Mouse (Mus musculus): ENCODE measurements at regions not wholly inside any gene's neighbourhood (a gene's known extent, or its start where the extent isn't known, plus 50 kb on each side); places are given as distances from the start of the nearest gene placed in this dataset.

DNA sequence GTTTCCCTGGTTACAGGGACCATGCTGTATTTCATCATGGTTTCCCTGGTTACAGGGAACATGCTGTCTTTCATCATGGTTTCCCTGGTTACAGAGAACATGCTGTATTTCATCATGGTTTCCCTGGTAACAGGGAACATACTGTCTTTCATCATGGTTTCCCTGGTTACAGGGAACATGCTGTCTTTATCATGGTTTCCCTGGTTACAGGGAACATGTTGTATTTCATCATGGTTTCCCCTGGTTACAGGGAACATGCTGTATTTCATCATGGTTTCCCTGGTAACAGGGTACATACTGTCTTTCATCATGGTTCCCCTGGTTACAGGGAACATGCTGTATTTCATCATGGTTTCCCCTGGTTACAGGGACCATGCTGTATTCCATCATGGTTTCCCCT is 1579.5 kb downstream of the 4930444P10Rik start:
- intact Hi-C loops (cut with DNase I) = no loop called here
- DNase-seq = no peak

DNA sequence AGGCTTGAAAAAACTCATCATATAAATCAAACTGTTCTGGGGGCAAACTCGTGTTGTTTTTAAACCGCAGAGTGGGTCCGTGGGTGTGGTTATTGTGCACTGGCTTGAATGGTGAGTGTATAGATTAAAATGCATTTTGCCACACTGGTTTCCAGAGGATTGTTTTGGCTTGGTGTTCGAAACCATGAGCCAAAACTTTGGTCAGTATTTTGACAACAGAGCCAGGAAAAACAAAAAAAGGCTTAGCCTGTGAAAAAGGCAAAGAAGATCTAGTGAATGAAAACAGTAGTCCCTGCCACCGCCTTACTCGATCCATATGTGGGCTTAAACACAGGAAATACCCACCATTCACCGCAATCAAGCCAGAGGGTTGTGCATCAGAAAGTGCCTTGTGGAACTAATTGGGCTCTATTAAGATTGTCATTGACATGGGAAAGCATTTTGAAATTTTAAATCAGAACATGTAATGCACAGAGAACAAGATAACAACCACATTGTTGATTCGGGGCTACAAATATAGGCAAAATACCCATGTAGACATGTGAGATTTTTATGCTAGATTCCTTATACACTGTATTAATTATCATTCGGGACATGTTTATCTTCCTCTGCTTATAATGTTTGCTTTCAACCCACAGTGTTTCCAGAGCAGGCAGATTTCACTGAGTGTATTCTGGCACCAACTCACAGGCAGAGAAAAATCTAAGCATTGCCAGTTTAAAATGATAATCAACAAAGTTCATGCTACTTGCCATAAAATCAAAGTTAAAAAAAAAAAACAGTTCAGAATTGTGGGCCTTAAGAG is 1580.4 kb downstream of the 4930444P10Rik start:
- DNase-seq = no peak
- intact Hi-C loops (cut with DNase I) = no loop called here

DNA sequence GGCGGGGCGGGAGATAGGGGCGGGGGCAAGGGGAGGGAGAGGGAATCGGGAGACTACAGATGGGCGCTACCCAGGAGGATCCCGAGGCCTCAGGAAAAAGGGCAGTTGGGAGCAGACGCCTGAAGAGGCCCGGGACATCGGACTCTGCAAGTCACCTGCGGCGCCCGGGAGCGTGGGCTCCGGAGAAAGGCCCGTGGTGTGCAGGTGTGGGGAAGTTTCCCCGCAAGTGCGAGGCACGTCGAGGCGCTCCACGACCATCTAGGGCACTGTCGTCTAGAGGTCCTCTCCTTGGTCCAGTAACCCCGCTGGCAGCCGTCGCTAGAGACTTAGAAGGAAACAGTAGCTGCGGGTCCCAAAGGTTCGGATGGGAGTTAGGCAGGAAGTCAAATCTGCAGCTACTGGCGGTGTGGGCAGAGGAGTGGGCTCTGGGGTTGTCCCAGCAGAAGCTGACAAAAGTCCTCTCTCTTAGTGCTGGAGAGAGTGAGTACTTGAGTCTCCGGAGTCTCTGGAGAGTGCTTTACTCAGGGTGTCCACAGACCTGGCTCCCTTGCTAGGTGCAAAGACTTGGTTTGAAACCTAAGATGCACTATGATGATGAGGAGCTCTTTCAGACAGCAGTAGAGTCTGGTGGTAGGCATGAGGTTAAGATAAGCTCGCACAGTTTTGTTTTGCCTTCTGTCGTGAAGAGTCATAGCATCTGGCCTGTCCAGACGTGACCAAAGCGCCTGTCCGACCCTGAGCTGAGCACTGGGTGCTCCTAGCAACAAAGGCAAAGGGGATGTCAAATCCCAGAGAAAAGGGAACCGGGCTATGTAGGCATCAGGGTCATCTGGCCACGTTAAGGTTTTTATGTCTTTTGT is 1586.1 kb downstream of the 4930444P10Rik start:
- no peak for DNase-seq
- intact Hi-C loops (cut with DNase I) = loop anchor here (5.0 kb wide), 1 partner anchor 200 kb away; no protein-coding TSS in a partner anchor

DNA sequence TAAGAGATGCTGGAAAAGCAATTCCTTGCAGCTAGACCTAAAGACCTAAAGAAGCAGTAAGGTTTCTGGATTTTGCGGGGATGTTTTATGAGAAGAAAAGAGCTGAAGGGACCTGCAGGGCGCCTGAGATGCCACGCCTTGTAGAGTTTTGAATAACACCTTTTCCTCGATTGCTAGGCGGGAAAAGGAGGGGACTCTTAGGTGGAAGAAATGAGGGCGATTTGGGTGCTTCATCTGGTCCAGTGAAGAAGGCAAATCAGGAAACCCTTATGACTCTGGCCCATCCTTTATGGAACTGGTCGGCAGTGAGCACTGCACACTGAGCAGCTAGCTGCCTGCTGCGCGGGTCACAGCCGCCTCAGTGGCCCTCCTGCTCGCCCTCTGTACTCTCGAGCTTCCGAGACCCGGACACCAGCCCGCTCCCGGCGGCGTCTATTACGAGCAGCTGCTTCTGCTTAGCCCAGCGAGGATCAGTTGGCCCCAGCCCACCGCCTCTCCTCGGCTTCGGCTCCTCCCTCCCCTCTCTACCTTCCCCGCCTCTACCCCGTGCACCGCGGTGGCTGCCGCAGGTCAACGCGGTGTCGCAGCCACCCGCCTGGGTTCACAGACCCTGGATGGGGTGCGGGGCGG is 1586.8 kb downstream of the 4930444P10Rik start:
- DNase-seq = peak; percentile 3 to 11
- intact Hi-C loops (cut with DNase I) = loop anchor here (5.0 kb wide), 1 partner anchor 199 kb away; no protein-coding TSS in a partner anchor

DNA sequence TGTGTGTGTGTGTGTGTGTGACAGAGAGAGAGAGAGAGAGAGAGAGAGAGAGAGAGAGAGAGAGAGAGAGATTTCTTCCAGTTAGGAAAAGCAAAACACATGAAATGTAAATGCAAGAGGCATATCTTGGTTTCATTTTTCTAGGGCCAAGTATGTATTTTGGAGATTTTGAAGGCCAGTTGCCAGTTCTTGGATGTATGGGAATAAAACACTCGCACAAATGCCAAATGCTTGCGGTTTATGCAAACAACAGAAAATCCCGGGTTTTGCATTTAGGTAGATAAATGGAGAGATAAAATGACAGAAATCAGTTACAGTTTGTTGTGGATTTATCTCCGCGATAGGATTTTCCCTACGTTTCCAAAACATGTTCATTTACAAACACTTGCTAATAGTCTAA is 1587.4 kb downstream of the 4930444P10Rik start:
- no peak for DNase-seq
- intact Hi-C loops (cut with DNase I) = loop anchor here (5.0 kb wide), 1 partner anchor 198 kb away; no protein-coding TSS in a partner anchor

DNA sequence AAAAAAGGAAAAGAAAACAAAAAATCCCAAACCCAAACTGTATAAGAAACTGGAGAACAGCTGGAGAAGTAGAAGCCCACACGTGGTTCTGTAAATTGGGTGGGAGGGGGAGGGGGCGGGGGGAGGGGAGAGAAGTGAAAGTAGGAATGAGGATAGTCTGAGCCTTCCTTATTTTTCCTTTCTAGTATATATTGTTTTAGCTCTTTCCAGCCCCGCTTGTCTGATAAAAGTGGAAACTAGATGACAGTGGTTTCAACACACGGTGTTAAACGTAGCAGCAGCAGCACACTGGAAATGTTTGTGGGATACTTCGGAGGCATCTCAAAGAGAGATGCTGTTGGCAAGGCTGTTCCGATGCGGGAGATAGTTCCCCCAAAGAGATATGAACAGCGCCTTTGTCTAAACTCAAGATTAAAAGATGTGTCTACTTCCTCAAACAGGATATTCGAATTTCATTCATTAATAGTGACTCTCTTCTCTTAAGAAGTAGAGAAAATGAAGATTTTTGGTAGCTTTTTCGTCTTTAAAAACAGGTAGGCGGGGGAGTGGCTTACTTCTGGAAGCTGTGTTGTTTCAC is 1588.3 kb downstream of the 4930444P10Rik start:
- intact Hi-C loops (cut with DNase I) = loop anchor here (5.0 kb wide), 1 partner anchor 198 kb away; no protein-coding TSS in a partner anchor
- DNase-seq = peak; percentile 2 to 12

DNA sequence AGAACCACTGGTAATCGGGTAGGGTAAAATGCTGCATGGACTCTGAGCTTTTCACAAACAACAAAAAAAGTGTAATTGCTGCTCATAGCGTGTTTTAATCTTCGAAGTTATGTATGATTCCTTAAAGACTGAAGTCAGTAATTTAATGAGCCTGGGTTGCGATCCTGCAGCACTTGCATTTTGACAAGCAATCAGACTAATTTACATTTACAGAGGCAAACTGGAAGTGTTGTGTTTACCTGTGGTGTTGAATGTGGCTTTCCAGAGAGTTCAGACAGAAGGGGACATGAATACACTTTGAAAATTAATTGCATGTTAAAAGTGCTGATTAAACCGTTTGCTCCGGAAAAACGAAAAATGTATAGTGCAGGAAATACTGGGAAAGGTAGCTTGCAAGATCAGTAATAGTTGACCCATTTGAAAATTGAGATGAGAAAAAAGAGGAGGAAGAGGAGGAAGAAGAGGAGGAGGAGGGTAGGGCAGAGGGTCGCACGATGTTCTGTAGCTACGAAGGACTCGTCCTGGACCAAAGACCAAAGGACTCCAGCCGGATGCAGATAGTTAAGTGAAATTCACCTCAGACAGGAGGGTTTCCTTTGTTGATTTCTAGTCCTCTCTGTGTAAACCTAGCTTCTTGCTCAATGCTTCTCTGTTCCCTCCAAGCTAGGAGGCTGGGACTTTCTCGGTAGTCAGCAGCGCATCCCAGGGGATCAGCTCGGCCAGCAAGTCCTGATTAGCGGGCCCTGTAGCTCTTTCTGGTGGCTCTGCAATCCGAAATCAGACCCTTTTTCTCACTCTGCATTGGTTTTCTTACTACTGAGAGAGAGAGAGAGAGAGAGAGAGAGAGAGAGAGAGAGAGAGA is 1589.0 kb downstream of the 4930444P10Rik start:
- intact Hi-C loops (cut with DNase I) = no loop called here
- DNase-seq = peak; percentile 11 to 22

DNA sequence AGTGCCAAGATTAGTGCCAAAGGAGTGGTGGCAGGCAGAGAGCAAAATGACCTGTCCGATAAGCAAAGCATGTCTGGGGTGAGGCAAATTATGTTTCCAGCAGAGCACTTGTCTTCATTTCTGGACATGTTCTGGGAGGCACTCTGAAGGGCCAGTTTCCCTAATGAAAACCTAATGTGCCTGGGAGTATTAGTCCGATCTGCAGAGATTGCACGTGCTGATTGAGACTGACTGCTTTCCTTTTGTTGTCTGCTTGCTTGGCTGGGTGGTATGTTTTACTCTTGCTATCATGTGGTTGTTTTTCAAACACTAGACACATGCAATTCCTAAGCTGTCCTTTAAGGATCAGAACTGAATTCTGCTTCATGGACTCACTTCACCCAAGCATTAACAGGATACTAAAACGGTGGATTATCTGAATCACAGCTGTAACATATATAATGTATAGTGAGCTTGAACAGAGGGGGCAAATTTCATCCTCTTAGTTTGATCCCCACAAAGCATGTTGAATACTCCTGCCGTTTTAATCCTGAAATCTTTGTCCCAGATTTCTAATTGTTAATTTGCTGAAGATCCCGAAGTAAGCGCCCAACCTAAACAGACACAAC is 1589.8 kb downstream of the 4930444P10Rik start:
- DNase-seq = no peak
- intact Hi-C loops (cut with DNase I) = no loop called here

DNA sequence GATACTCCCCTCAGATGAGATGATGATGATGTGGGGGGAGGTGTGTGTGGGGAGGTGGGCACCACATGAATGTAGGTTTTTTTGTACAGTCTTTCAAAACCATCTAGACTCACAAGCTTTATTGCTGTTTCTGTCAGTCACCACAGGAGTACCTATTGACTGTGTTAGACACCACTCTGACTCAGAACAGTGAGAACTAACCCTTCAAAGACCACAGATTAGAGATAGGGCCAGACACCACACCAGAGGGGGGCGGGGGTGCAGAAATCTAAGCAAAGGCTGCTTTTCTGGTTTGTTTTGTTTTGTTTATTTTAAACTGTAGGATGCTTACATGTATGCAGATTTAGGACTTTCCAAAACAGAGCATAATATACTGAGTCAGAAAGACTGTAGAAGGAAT is 1594.0 kb downstream of the 4930444P10Rik start:
- no peak for DNase-seq
- intact Hi-C loops (cut with DNase I) = no loop called here

DNA sequence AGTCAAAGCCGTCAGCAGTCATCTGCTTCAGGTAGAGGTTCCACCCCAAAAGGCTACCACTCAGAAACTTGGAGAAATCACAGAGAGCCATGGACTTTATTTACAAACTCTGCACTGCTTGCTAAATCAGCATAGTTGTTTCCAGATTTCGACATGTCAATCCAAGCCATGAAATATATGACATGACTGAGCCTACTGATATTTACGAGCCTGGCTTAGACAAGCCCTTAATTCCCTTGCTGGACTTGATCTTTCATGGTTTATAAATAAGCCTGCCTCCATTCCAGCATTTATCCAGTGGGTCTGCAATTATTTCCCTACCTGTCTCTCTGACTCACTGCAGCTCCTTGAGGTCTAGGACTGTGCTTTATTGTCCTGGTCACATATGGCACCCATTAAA is 1603.1 kb downstream of the 4930444P10Rik start:
- intact Hi-C loops (cut with DNase I) = no loop called here
- no peak for DNase-seq

DNA sequence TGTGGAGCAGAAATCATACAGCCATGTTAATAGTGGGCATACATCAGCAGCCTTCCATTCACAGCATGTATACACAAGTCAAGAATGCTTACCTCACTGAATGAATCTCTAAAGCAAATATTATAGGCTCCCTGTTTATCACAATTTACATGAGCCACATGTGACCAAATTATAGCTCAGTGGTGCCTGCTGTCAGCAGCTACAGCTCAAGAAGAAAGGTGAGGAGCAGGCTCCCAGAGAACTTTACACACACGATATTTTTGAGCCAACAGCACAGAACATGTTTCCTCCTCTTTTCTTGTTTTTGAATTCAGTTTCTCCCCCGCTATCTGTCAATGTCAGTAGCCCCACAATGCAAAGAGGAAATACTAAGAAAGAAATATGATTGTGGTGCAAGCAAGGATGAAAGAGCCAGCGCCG is 1605.4 kb downstream of the 4930444P10Rik start:
- intact Hi-C loops (cut with DNase I) = no loop called here
- no peak for DNase-seq

DNA sequence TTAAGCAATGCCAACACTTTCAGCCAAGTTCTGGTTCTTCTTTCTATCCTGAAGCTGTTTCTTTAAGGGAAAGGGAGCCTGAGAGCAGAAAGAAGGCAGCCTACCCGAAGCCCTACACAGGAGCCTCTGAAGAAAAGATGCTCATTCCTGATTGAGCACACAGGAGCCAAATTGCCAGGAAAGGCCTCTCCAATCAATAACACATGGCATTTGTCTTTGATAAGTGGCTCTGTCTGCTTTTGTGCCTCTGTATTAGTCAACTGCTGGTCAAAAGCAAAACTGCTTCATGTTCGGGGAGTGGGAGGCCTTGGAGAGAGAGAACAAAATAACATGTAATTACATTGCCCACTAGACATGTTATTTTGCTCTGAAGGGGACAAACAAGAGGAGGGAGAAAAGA is 1607.4 kb downstream of the 4930444P10Rik start:
- intact Hi-C loops (cut with DNase I) = no loop called here
- DNase-seq = no peak

DNA sequence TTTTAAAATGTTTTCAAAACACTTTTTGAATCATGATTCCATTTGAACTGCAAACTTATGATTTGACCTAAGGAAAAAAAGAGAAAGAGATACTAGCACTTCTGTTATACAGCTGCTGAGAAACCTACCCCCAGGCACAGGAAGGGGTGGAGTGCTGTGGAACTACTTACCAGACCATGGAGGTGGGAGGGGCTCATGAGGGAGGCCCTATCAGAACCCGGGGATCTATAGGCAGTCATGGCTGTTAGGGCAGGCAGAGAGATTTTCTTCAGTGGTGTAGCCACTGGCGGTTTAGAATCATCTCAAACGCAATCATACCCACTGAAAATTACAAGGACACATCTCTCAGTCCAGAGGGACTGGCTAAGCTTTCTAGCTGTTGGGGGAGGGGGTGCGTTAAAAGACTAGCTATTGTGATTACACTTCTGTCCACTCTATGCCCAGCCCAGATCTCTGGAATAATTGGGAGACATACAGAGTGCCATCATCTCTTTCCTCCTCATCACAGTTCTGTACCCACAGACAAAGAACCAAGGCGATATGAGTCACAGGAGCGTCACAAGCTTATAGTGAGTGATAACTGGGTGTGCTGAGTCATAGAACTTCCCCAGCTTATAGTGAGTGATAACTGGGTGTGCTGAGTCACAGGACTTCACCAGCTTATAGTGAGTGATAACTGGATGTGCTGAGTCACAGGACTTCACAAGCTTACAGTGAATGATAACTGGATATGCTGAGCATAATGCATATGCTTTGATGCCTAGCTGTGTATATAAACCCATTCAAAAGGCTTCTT is 1608.8 kb downstream of the 4930444P10Rik start:
- intact Hi-C loops (cut with DNase I) = no loop called here
- DNase-seq = no peak

DNA sequence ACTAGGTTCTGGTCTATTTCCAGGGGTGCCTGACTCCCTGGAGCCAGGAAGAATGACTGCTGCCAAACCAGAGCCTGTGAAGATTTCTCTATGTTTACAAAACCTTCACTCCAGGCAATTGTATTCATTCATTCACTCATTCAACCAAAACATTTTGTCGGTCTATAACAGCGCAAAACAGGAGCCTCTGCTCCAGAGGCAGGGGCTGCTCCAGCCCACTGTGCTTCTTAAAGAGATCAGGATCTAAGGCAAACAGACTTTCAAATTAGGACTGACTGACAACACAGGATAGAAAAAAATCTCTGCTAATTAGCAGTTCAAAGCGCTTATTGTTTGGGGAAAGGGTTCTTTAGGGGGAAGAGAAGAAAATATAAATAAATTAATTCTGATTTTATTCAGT is 1620.8 kb downstream of the 4930444P10Rik start:
- intact Hi-C loops (cut with DNase I) = no loop called here
- no peak for DNase-seq

DNA sequence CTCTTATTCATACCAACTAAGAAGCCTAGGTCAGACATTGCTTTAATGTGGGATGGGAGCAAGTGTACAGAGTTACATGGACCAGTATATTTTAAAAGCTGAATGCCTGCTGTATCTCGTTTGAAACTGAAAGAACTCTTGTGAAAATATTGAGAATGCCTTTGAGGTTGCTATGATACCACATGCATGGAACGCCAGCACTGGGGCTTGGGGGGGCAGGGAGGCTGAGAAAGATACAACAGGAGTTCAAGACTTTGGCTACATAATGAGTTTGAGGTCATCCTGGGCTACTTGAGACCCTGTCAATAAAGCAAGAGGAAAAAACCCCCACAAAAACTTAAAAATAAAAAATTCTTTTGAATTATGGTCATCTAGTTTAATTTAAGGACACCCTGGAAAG is 1621.6 kb downstream of the 4930444P10Rik start:
- DNase-seq = no peak
- intact Hi-C loops (cut with DNase I) = no loop called here

DNA sequence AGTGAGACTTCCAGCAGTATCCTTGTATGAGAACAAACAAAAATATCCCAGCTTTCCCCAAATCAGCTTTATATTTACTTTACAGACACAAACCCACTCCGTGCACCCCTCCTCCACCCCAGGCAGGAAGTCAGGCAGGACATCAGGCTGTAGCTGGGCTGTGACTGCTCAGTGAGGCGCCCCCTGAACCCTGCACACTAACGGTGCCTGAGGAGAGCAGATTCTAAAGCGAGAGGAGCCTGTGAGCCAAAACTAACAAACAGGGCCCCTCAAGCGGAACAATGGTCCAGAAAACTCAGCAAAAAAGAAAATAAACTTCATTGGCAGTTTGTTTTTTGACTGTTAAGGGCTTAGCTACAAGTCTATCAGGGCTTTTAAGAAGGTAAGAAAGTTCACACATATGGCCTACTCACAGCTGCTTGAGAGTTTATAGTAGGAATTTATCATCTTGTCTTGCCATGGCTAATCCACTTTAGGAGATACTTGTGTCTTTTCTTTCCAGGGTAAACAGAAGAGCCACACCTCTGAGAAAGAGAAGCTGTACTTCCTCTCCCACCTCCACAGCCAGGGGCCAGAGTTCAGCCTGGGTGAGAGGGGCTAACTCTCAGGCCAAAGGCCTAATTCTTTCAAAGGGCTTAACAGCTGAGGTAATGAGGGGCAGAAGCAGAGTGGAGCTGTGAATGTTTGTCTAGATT is 1628.2 kb downstream of the 4930444P10Rik start:
- DNase-seq = no peak
- intact Hi-C loops (cut with DNase I) = no loop called here

DNA sequence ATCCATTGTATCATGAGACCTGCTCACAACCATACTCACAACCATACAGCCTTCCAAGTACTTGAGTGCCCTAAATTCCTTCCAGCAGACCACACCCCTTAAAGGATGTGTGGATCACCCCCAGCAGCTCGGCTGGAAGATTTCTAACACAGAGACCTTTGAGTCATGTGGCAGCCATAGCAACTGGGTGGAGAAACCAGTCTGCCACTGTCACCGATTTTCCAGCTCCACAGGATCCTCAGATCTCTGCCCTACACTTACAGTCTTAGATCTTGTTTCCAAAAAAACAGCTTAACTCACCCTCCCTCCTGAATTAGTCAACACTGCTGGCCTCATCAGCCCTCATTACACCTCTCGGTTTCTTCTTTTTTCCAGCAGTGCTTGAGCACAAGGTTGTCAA is 1630.6 kb downstream of the 4930444P10Rik start:
- no peak for DNase-seq
- intact Hi-C loops (cut with DNase I) = no loop called here

DNA sequence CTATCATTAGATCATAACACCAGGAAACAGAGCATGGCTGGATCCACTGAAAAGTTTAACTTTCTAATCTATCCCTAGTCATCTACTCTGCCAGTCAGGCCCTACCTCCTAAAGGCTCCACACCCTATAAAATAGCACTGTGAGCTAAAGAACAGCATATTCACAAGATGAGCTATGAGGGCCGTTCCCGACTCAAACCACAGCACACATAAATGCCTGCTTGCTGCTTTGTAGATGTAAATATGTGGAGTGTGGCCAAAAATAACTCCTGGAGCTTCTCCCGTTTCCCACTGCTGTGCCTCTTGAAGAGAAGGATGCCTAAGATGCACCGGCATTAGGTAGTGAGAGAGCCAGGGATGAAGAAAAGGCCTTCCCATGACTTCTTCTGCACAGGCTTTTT is 1632.3 kb downstream of the 4930444P10Rik start:
- intact Hi-C loops (cut with DNase I) = no loop called here
- DNase-seq = no peak
